Mouse (Mus musculus) CH12.LX (cell line): ENCODE measurements around the gene Hspa5. TPM values are rescaled to one million over a fixed set of nuclear protein-coding genes. Genes with fewer than 3 reads are reported as not detected.

Experiments used
- DNase-seq: peaks from one replicate; pipeline ENCODE4 v3.0.0-alpha.2; 2013; ENCODE audit errors: extremely low read depth
- H3K27ac ChIP-seq: 2 replicates; pipeline ENCODE4 v1.5.1; 2012; ENCODE audit warnings: low read depth, mild to moderate bottlenecking, control low read depth, moderate library complexity; ENCODE audit not compliant: insufficient read depth
- H3K27me3 ChIP-seq: replicated peaks from 2 replicates; pipeline ENCODE3; 2012; ENCODE audit warnings: inconsistent platforms
- H3K36me3 ChIP-seq, 2 experiments: replicated peaks in 1 of 2; 2 replicates each; pipeline versions ENCODE3 to v1.6.1; 2012; ENCODE audit warnings: inconsistent platforms in 1 of 2, low read length in 1 of 2, mild to moderate bottlenecking in 1 of 2, mixed read lengths in 1 of 2, moderate library complexity in 1 of 2; ENCODE audit not compliant: control insufficient read depth in 1 of 2, insufficient read depth in 1 of 2
- H3K4me1 ChIP-seq, 2 experiments: 2 replicates each; pipeline ENCODE4 v1.6.1; 2012; ENCODE audit warnings: inconsistent platforms in 1 of 2, moderate library complexity in 1 of 2; ENCODE audit not compliant: insufficient read depth in 2 of 2, control insufficient read depth in 1 of 2
- H3K4me2 ChIP-seq: 2 replicates; pipeline ENCODE4 v1.6.1; 2012; ENCODE audit warnings: low read depth, mild to moderate bottlenecking, control low read depth; ENCODE audit not compliant: poor library complexity, insufficient read depth, severe bottlenecking
- H3K4me3 ChIP-seq, 3 experiments: fragments of 150-350 bp in 1 of 3; sonication (generic) in 1 of 3; replicated peaks in 1 of 3; 2 replicates each; pipeline versions ENCODE3 to v1.5.1; 2011 to 2012; ENCODE audit warnings: low read depth in 2 of 3, low read length in 2 of 3, mild to moderate bottlenecking in 2 of 3, moderate library complexity in 2 of 3, control low read depth in 1 of 3, improper control_type of control experiment in 1 of 3, inconsistent platforms in 1 of 3, mixed read lengths in 1 of 3; ENCODE audit not compliant: poor library complexity in 1 of 3
- H3K79me2 ChIP-seq: replicated peaks from 2 replicates; pipeline ENCODE4 v1.6.1; 2012; ENCODE audit warnings: mild to moderate bottlenecking, moderate library complexity; ENCODE audit not compliant: control insufficient read depth, poor library complexity, insufficient read depth, severe bottlenecking; ENCODE audit errors: extremely low read depth
- H3K9ac ChIP-seq: 2 replicates; pipeline ENCODE4 v1.6.1; 2012; ENCODE audit warnings: low read depth, mild to moderate bottlenecking, control low read depth, moderate library complexity; ENCODE audit not compliant: insufficient read depth
- H3K9me3 ChIP-seq: replicated peaks from 2 replicates; pipeline ENCODE3; 2012; ENCODE audit warnings: low read length, inconsistent platforms, mixed read lengths
- CHD1 ChIP-seq: IDR thresholded peaks from 2 replicates; pipeline ENCODE4 v1.6.1; 2012; ENCODE audit warnings: low read depth, low read length, improper control_type of control experiment, inconsistent platforms
- CHD2 ChIP-seq: IDR thresholded peaks from 2 replicates; pipeline ENCODE4 v1.6.1; 2011; ENCODE audit warnings: low read length, improper control_type of control experiment
- E2F4 ChIP-seq: IDR thresholded peaks from 2 replicates; pipeline ENCODE4 v1.6.1; 2011; ENCODE audit warnings: low read depth, low read length, improper control_type of control experiment; ENCODE audit not compliant: insufficient replicate concordance
- ELF1 ChIP-seq: IDR thresholded peaks from 2 replicates; pipeline ENCODE4 v1.6.1; 2014; ENCODE audit warnings: low read depth, mild to moderate bottlenecking, inconsistent platforms, low read length, improper control_type of control experiment
- ETS1 ChIP-seq: conservative IDR thresholded peaks from 2 replicates; pipeline ENCODE4 v1.6.1; 2012; ENCODE audit warnings: low read depth, mild to moderate bottlenecking, inconsistent platforms, low read length, improper control_type of control experiment, moderate library complexity
- GABPA ChIP-seq: IDR thresholded peaks from 2 replicates; pipeline ENCODE4 v1.6.1; 2012; ENCODE audit warnings: low read depth, low read length, improper control_type of control experiment, inconsistent platforms; ENCODE audit not compliant: insufficient replicate concordance
- IRF4 ChIP-seq: IDR thresholded peaks from 2 replicates; pipeline ENCODE4 v1.6.1; 2014; ENCODE audit warnings: low read depth, mild to moderate bottlenecking, inconsistent platforms, low read length, improper control_type of control experiment
- JUN ChIP-seq: IDR thresholded peaks from 2 replicates; pipeline ENCODE4 v1.6.1; 2011; ENCODE audit warnings: low read depth, mild to moderate bottlenecking, low read length, improper control_type of control experiment, moderate library complexity; ENCODE audit not compliant: insufficient read depth
- MAFK ChIP-seq: IDR thresholded peaks from 2 replicates; pipeline ENCODE4 v1.6.1; 2011; ENCODE audit warnings: low read length, improper control_type of control experiment; ENCODE audit not compliant: insufficient replicate concordance
- MAZ ChIP-seq: IDR thresholded peaks from 2 replicates; pipeline ENCODE4 v1.6.1; 2012; ENCODE audit warnings: low read depth, mild to moderate bottlenecking, inconsistent platforms, low read length, improper control_type of control experiment, moderate library complexity
- MEF2A ChIP-seq: IDR thresholded peaks from 2 replicates; pipeline ENCODE4 v1.6.1; 2014; ENCODE audit warnings: low read depth, mild to moderate bottlenecking, inconsistent platforms, low read length, improper control_type of control experiment, borderline replicate concordance
- MXI1 ChIP-seq: IDR thresholded peaks from 2 replicates; pipeline ENCODE4 v1.6.1; 2011; ENCODE audit warnings: mild to moderate bottlenecking, low read depth, low read length, improper control_type of control experiment
- NRF1 ChIP-seq: IDR thresholded peaks from 2 replicates; pipeline ENCODE4 v1.6.1; 2014; ENCODE audit warnings: low read depth, mild to moderate bottlenecking, inconsistent platforms, low read length, improper control_type of control experiment, moderate library complexity
- PAX5 ChIP-seq: IDR thresholded peaks from 2 replicates; pipeline ENCODE4 v1.6.1; 2012; ENCODE audit warnings: low read length, inconsistent platforms, mixed read lengths
- POLR2A ChIP-seq: IDR thresholded peaks from 2 replicates; pipeline ENCODE4 v1.6.1; 2011; ENCODE audit warnings: low read depth, mild to moderate bottlenecking, improper control_type of control experiment, low read length
- RCOR1 ChIP-seq: conservative IDR thresholded peaks from 2 replicates; pipeline ENCODE4 v1.6.1; 2012; ENCODE audit warnings: low read depth, mild to moderate bottlenecking, inconsistent platforms, low read length, improper control_type of control experiment
- SIN3A ChIP-seq: IDR thresholded peaks from 2 replicates; pipeline ENCODE4 v1.6.1; 2012; ENCODE audit warnings: low read length, improper control_type of control experiment, inconsistent platforms
- SMC3 ChIP-seq: IDR thresholded peaks from 2 replicates; pipeline ENCODE4 v1.6.1; 2011; ENCODE audit warnings: low read depth, low read length, improper control_type of control experiment
- TBP ChIP-seq: conservative IDR thresholded peaks from 2 replicates; pipeline ENCODE4 v1.6.1; 2011; ENCODE audit warnings: low read depth, low read length, improper control_type of control experiment
- TCF12 ChIP-seq: IDR thresholded peaks from 2 replicates; pipeline ENCODE4 v1.6.1; 2014; ENCODE audit warnings: low read depth, mild to moderate bottlenecking, inconsistent platforms, low read length, improper control_type of control experiment
- ZKSCAN1 ChIP-seq: IDR thresholded peaks from 2 replicates; pipeline ENCODE4 v1.6.1; 2012; ENCODE audit warnings: low read depth, inconsistent platforms, low read length, improper control_type of control experiment, borderline replicate concordance
- ZNF384 ChIP-seq: IDR thresholded peaks from 2 replicates; pipeline ENCODE4 v1.6.1; 2012; ENCODE audit warnings: low read depth, low read length, improper control_type of control experiment, inconsistent platforms
- dilution Hi-C: fragments of 300-500 bp; cut with MboI; formaldehyde crosslinking; loops from 2 replicates; pipeline ENCODE4 v1.14.3; 2020; ENCODE audit warnings: low sequenced_read_pairs; ENCODE audit not compliant: extremely low pct_unique_long_range_greater_than_20kb, extremely low pct_ligation_motif_present
- in situ Hi-C: fragments of 300-500 bp; cut with MboI; formaldehyde crosslinking; loops from 3 replicates; pipeline ENCODE4 v1.14.3; 2019; ENCODE audit warnings: low sequenced_read_pairs, low pct_ligation_motif_present, low pct_unique_long_range_greater_than_20kb, mixed read lengths
- polyA plus RNA-seq: library from polyadenylated mRNA; unstranded; fragments of >175 nt; gene quantifications from 2 replicates; pipeline ENCODE4 v1.2.1, GENCODE M21; 2012; ENCODE audit warnings: low read depth; ENCODE audit not compliant: insufficient read length
- total RNA-seq, 2 experiments: library from RNA; depleted of rRNA; stranded (reverse); fragments of 300-350 nt in 1 of 2; fragments of >200 nt in 1 of 2; gene quantifications; 2 replicates each; pipeline ENCODE4 v1.2.3; 2012 to 2014

Hspa5 gene
- total and polyA plus RNA-seq, 3 experiments = 791 to 1,168 (median 866) TPM

DNA sequence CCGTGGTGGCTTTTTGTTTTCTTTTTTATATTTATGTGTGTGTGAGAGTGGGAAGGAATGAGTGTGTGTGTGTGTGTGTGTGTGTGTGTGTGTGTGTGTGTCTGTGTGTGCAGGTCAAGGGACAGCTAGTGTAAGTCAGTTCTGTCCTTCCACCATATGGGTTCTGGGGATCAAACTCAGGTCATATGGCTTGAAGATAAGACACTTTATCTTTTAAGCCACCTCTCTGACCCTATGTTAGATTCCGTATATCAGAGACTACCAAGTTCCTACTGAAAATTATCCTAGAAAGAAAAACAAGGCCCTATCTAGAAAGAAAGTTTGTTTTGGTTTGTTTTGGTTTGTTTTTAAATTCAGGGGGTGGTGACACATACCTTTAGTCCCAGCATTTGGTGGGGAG lies 9.6 kb upstream of the Hspa5 start:
- H3K9ac ChIP-seq = no peak overlapping the region
- no peaks in the 10 kb centered on the region for H3K27me3 ChIP-seq
- H3K79me2 ChIP-seq = no peaks in the 10 kb centered on the region
- no peak overlapping the region for H3K27ac ChIP-seq
- no peaks in the 10 kb centered on the region for H3K36me3 ChIP-seq
- H3K4me1 ChIP-seq = peaks cover 0 to 5% of the 10 kb centered on the region in 2 experiments; a peak in 1 of 4 replicates
- TF ChIP-seq MAFK (no peak), ZNF384 (no peak), MXI1 (no peak)
- no peak overlapping the region for H3K4me2 ChIP-seq
- in situ Hi-C loops = no loop called here
- dilution Hi-C loops = no loop called here
- peaks cover 1% of the 10 kb centered on the region for H3K9me3 ChIP-seq
- H3K4me3 ChIP-seq = no peak overlapping the region
- no peak for DNase-seq

DNA sequence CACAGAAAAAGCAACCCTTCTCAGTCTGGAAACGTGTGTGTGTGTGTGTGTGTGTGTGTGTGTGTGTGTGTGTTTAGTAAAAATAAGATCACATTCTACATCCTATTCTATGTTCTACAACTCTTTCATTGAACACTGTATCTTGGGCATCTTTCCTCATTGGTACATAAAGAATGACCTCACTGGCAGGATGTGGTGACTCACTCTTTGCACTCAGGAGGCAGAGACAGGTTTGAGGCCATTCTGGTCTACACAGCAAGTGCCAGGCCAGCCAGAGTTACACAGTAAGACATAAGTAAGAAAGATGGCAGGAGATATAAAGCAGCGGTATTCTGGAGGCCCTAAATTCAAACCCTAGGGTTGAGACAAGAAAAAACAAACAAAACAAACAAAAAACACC lies 8.9 kb upstream of the Hspa5 start:
- Histone ChIP-seq H3K9ac (no peak overlapping the region), H3K27ac (no peak overlapping the region), H3K4me3 (no peak overlapping the region), H3K79me2 (no peaks in the 10 kb centered on the region), H3K4me2 (no peak overlapping the region), H3K36me3 (no peaks in the 10 kb centered on the region), H3K4me1 (peaks cover 0 to 5% of the 10 kb centered on the region in 2 experiments; a peak in 1 of 4 replicates), H3K9me3 (peaks cover 4% of the 10 kb centered on the region), H3K27me3 (no peaks in the 10 kb centered on the region)
- in situ Hi-C loops (no loop called here), dilution Hi-C loops (no loop called here)
- no peak for DNase-seq
- TF ChIP-seq ETS1 = no peak
- no peak for TF ChIP-seq MXI1
- TF ChIP-seq IRF4 = no peak
- TF ChIP-seq PAX5 = no peak
- no peak for TF ChIP-seq GABPA
- no peak for TF ChIP-seq ELF1
- no peak for TF ChIP-seq SIN3A
- TF ChIP-seq CHD2 = no peak
- TF ChIP-seq POLR2A = no peak
- TF ChIP-seq JUN = no peak

DNA sequence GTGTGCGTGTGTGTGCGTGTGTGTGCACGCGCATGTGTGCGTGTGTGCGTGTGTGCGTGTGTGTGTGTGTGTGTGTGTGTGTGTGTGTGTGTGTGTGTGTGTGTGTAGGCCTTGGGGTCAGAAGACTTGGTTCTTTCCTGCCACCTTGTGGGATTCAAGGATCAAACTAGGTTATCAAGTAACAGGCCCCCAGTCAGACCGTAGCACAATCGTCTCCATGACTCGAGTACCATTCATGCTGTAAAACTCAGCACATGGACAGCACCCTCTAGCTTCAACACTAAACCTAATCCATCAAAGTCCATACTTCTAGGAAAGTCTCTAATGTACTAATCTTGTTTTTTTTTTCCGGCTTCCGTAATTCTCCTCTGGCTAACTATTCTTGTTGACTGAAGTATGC lies 7.0 kb upstream of the Hspa5 start:
- Histone ChIP-seq H3K4me2 (no peak overlapping the region), H3K27ac (no peak overlapping the region; the same call in 1 of the 2 replicates), H3K4me3 (no peak overlapping the region), H3K36me3 (peaks cover 0 to 10% of the 10 kb centered on the region in 2 experiments), H3K9me3 (peaks cover 4% of the 10 kb centered on the region), H3K4me1 (peaks cover under 1 to 5% of the 10 kb centered on the region in 2 experiments; a peak in 2 of 4 replicates), H3K27me3 (no peaks in the 10 kb centered on the region), H3K79me2 (no peaks in the 10 kb centered on the region), H3K9ac (no peak overlapping the region)
- no peak for DNase-seq
- dilution Hi-C loops = no loop called here
- TF ChIP-seq TCF12 (no peak), MAZ (no peak), POLR2A (no peak), ZNF384 (no peak), RCOR1 (no peak), E2F4 (no peak), ELF1 (no peak), MEF2A (no peak), ZKSCAN1 (no peak), NRF1 (no peak), TBP (no peak), CHD1 (no peak), SMC3 (no peak), CHD2 (no peak), GABPA (no peak)
- in situ Hi-C loops = no loop called here
